Mouse (Mus musculus): Measurements from ENCODE around the gene Fam169a. TPM values are rescaled to one million over a fixed set of nuclear protein-coding genes. Genes with fewer than 3 reads are reported as not detected.
"Not testable (repeated sequence)": the region's sequence is repeated elsewhere in the genome, so short reads cannot be mapped to it uniquely, and the experiment has no call there.

Gene Fam169a
- 10 to 100 TPM; 40.9 to 43.1 TPM for total RNA-seq (2021)
- long read RNA-seq, full-length matches to known transcripts: 60 of 109 reads
- long read RNA-seq, partial matches to known transcripts: 4 of 109 reads
- long read RNA-seq, other reads (novel, unspliced or antisense): 45 of 109 reads

DNA sequence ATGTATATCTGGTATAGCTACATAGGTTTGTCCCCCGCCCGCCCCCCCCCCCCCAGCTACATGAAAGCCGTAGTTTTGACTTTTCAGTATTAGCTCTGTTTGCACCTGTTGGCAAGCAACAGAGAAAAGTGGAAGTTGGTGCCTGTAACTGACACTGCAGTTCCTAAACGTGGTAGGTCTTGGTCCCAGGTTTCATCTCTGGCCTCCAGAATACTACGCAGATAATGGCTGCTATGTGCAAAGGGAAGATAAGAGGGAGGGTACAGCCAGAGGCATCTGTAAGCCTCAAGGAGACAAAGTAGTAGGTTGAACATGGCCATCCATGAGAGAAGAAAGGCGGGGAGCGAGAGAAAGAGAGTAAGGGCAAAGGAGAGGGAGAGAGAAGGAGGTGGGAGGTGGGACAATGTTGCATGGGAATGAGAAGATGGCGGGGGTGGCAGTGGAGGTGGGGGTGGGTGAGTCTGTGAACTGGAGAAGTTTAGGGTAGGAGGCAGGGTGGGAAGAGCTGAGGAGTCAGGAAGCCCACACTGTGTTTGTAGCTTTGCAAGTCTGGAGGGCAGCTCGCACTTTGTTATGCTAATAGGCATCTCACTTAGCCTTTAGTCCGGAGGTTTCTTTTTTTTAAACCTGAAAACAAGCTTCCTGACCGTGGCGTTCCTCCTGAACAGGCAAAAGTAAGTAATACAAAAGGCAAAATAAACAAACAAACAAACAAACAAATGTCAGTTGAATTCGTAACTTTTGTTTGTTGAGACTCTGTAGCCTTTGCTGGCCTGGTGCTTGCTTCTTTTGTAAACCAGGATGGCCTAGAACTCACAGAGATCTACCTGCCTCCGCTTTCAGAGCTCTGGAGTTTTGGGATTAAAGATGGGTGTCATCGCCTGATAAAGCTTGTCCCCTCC, at the start of gene Fam169a:
Gene Fam169a (plus strand): TSS at position 638 of the 902 bp plus-strand sequence.
- no peak for DNase-seq (ENCODE audit: low spot score in 2 of 2)

DNA sequence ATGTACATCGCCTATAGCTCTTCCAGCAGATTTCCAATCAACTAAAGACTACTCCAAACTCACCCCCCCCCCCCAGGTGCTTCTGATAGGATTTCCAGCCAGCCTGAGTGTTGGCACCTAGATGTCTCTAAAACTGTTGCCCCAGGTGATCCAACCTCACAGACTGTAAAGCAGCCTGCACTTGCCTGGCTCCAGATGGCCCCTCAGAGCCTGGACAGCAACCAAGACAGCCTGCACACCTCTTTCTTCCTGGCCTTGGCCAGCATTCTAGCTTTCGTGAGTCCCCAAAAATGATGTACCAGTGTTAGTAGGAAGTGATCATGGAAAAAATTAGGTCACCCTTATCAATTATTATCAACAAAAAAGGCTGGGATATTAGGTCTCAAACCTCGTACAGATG, 49.4 kb upstream of the Fam169a start:
- DNase-seq (ENCODE audit: low spot score in 2 of 2): no peak

DNA sequence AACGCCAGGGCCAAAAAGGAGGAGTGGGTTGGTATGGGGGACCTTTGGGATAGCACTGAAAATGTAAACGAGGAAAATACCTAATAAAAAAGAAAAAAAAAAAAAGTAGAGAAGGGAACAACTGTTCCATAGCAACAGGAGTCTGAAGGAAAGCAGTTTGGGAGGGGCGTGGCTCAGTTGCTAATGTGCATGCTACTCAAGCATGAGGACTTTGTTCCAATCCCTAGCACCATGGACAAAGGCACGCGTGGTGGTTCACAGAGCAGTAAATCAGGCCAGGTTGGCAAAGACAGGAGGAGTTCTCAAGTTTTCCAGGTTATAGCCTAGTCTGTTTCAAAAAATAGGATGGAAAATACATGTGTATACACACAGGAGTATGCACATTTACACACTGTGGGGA, 47.0 kb upstream of the Fam169a start:
- DNase-seq (ENCODE audit: low spot score in 2 of 2): no peak

DNA sequence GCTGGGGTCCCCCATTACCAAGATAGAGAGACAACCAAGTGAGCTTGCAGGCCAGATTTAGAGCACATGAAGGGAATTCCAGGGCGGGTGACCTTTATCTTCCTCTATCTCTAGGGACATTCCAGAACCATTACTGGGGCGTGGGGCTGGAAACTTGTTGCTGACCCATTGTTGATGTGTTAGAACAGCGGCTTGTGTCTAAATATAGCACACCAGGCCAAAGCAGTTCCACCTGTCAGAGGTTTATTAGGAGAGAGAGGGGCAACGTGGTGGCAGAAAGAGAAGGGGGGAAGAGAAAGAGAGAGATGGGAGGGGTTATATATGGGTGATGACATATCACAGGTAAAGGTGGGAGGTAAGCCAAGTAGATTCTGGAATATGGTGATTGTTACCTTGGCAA, 45.2 kb upstream of the Fam169a start:
- DNase-seq (ENCODE audit: low spot score in 2 of 2): no peak

DNA sequence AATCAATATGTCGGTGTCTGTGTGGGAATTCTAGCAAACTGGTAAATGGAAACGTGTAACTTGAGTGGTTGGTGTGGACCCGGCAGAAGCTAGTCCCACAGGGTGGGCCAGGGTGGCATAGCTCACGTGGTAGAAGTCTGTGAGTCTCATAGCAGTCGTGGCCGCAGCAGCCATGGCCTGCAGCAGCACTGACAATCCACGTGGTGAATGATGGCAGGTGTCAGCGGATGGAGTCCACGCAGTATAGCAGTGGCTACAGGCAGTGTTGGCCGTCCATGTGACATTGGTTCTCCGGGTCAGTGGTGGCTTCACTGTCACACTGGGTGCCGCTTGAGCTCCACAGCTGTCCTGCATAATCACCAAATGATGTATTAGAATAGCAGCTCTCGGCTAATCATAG, 37.0 kb upstream of the Fam169a start:
- no peak for DNase-seq (ENCODE audit: low spot score in 2 of 2)

DNA sequence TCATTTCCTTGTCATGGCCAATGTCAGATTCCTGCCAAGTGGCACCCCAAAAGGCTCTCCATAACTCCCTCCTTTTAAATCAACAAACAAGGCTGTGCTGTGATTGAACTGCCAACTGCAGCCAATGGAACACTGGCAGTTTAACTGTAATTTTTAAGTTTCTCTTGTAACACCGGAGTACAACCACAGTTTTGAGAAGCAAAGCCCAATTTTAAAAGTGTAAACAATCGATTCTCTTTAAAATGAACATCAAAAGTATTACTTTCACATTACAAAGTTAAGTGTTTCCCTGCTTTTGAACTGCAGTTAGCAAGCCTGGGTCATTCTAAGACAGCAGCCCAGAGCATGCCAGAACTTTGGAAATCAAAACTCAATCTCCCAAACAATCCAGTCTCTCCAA, 32.8 kb upstream of the Fam169a start, which contains the start of gene 1700029F12Rik:
Gene 1700029F12Rik (minus strand): TSS at position 101 of the 400 bp plus-strand sequence.
- DNase-seq (ENCODE audit: low spot score in 2 of 2): no peak

DNA sequence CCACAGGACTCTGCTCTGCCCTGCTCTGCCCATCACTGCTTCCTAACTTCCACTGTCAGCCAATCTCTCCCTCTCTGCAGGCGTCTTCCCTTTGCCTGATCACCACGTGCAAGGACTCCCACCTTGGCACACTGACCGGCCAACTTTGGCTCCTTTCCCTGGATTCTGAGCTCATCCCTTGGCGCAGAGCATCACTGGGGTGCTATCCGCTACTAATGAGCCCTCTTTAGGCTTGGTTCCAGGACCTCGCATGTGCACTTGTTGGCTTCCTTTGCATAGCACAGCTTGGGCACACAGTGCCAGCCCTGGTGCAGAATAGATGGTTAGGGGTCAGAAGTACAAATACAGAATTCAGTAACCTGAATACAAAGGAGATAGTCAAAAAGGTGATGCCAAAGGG, 15.9 kb upstream of the Fam169a start:
- peak in 1 of 2 experiments; percentile 15 for DNase-seq (ENCODE audit: low spot score in 2 of 2)

DNA sequence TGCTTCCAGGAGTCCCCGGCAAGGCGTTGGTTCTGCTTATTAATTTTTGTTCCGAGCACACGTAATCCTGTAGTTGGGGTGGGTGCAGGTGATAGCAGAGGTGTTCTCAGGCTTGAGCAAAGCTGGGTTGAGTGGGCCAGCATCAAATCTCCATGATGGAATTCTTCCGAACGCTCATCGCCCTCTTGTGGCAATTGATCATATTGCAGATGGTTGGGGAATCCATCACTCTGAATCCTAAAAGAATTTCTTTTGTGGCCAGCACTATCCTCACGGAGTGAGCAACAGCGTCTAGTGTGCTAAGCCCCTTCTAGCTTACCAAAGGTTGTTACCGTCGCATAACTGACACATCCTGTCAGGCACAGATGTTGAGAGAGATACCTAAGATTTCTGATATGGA, 14.4 kb upstream of the Fam169a start:
- peak; percentile 51 to 87 for DNase-seq (ENCODE audit: low spot score in 2 of 2)

DNA sequence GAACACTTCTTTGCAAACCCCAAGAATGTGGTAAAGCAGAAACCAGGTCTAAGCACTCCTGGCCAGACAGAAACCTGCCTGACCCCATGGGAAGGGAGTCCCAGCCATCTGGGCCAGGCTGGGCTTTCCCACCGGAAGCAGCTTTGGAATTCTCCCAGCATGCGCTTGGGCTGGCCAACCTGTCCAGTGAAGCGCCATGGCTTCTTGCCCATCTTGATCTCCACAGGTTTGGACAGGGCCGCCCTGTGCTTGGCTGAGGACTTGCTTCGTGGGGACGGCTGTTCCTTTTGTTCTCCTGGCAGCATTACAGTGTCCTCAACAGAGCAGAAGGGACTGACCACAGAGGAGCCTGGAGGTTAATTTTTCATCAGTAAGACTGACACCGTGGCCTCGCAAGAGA, 13.2 kb upstream of the Fam169a start:
- no peak for DNase-seq (ENCODE audit: low spot score in 2 of 2)

DNA sequence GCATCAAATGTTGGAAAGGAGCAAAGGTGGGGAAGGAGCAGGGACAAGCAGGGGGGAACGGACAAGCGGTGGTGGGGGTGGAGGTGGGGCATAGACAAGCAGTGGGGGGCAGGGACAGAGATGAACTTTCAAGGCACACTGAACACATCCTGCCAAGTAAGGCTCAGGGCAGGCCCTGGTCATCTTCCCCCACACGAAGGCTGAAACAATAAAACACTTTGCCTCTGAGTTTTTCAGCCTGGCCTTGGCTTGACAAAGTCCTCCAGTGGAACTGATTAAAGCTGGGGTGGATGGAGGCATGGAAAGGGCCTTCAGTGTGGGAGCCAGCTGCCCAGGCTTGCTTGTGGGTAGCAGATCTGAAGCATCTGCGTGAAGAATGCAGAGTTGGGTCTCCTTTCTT, 9.3 kb upstream of the Fam169a start:
- DNase-seq (ENCODE audit: low spot score in 2 of 2): no peak

DNA sequence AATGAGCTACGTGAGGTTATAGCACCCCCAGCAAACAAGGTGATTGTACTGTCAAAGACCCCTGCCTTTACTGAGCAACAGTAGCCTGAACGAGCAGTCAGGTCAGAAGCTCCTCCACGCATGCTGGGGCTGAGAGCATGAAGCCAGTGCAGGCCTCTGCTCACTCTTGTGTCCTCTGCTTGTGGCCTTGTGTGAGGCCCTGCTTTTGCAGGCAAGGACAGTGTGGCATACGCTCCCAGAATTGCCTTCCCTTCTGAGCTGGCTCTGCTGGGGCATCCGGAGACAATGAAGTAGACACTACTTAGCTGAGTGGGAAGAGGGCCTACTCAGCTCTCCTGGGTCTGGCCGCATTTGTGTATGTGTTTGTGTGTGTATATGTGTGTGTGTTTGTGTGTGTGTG, 7.3 kb upstream of the Fam169a start:
- no peak for DNase-seq (ENCODE audit: low spot score in 2 of 2)

DNA sequence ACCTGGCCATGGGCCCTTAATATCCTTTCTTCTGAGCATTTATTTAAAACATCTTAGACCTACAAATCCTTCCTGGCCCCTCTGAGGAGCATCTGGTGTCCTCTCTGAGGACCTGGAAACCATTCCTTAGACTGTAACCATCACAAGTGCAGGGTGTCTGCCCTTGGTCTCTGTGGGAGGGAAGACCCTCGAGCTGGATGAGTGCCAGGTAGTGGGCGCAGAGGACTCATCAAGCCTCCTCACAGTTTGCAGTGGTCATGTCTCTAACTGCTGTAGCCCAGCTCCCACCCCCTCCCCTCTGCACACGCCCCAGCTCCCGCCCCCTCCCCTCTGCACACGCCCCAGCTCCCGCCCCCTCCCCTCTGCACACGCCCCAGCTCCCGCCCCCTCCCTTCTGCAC, 6.8 kb upstream of the Fam169a start:
- DNase-seq (ENCODE audit: low spot score in 2 of 2): no peak

DNA sequence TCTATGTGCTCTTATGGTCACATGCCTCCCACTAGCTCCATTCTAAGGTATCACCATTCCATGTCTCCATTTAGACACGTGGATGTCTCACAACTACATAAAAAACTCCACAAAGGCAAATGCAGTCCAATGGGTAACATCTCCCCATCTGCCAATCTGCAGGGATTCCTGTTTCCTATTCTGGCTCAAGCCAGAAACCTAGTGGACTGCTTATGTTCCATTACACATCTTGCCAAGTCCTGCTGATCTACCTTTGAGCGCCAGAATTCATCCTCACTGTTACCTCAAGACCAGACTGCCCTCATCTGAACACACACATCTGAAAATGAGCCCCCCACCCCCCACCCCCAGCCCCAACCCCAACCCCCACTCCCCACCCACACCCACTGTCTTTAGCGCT, 4.9 kb upstream of the Fam169a start:
- no peak for DNase-seq (ENCODE audit: low spot score in 2 of 2)

DNA sequence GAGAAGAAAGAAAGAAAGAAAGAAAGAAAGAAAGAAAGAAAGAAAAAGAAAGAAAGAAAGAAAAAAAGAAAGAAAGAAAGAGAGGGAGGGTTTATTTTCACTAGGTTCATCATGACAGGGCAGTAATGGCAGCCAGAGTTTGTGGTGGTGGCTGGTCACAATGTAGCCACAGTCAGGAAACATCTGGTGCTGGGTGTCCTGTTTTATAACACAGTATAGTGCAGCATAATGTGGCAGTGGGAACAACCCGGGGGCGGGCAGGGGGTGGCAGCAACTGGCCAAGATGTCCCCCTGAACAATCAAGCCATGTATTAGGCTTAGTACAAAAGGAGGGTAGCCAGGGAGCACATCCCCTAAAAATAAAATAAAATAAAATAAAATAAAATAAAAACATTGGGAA, 3.7 kb upstream of the Fam169a start:
- DNase-seq (ENCODE audit: low spot score in 2 of 2): no peak

DNA sequence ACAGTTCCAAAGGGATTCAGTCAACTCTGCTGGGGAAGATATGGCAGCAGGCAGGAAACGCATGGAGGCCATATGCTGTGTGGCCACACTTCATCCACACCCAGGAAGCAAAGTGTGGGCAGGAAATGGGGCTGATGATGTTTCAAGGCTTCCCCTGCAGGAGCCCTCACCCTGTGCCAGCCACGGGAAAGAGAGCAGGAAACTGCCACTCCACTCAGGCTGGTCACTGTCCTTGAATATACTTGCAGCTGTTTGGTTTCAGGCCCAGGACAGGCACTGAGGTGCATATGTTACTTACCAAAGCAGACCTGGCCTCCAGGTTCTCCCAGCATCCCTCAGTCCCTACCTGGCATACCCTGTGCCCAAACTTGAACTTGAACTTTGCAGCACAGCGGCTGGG, 2.7 kb upstream of the Fam169a start:
- no peak for DNase-seq (ENCODE audit: low spot score in 2 of 2)

DNA sequence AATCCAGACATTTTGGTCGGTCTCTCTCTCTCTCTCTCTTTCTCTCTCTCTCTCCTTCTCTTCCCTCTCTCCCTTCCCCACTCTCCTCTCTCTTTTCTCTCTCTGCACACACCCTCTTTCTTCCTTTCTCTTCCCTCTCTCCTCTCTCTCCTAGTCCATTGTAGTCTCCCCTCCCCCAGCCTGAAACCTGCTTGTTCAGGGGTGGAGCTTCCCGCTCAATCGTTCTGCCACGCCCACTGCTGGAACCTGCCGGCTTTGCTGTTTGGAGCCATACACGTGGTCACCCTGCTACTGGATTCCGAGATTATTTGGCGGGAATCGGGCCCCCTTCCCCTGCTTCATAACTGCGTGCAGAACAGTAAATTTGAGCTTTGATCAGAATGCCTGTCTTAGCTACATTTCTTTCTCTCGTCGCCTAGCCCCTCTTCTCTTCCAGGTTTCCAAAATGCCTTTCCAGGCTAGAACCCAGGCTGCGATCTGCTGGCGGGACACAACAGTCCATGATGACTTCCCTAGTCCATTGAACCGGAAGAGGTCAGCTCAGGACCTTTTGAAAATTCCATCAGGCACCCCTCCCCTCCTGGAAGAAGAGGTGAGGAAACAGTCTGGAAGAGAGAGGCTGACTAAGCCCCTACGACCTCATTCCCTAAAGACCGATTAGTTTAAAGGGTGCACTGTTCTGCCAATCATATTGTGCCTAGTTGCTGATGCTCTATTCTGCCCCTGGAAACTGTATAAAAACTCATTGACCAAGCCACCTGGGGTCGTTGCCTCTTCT, 2.1 kb upstream of the Fam169a start:
- not testable (repeated sequence) for DNase-seq (ENCODE audit: low spot score in 2 of 2)

DNA sequence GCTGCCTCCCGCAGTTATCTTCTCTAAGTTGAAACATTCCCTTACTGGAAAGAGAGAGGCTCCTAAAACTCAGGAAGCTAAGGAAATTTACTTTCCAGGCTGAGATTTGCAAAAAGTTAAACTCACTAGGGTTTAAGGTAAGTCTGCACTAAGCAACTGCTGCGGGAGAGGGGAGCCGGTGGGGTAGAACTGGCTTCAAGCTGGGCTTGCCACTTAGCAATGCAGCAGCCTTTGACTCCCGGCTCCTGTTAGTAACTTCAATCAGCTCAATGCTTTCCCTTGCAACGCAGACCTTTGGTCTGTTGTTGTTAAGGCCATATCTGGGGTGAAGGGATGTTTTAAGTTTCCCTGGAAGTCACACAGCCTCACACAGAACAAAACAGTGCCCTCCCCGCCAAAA, 605 bp downstream of the Fam169a start:
- DNase-seq (ENCODE audit: low spot score in 2 of 2): no peak

DNA sequence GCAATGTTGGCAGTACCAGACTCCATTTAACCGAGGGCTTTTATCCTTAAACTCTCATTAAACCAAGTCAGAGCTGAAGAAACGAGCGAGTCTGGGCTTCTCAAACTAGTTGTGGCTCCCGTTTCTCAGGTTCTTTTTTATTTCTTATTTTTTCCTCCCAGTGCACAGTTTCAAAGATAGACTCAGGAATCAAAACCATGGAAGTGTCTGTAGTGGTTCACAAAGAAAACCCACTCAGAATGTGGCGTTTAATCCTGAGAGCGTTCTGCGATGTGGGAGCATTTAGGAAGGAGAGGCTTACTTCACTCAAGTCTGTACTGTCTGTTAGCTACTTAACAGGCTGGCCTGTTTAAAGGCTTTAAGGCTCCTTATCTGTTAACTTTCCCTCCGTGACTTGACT, 1.1 kb downstream of the Fam169a start:
- DNase-seq (ENCODE audit: low spot score in 2 of 2): no peak

DNA sequence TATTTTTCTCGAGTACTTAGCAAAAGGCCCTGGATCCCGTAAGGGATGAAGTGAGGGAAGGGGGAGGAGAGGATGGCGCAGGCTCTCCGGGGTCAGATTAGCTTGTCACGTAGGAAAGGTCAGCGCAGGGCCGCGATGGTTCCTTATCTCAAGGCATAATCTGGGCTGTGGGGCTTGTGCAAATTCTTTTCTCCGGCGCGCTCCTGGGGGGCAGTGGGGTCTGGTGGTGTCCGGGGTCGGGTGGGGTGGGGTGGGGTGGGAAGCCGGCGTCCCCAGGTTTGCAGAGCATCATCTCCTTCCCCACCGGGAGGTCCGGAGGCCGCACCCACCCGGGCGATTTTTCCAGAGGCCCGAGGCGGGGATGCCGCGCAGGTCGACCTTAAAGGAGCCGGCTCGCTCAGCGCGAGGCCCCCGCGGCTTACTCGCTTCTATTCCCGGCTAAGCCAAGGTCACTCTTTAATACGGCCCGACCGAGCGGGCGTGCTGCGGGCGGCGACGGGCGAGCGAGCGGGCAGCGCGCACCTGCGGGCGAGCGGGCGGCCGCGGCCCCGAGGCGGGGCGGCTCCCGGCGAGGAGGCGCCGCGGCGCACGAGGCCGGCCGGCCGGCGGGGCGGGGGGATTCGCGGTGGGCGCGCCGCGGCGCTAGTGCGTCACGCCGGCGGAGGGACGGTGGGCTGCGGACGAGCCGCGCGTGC, 4.0 kb downstream of the Fam169a start:
- DNase-seq (ENCODE audit: low spot score in 2 of 2): peak in 1 of 2 experiments; percentile 25

DNA sequence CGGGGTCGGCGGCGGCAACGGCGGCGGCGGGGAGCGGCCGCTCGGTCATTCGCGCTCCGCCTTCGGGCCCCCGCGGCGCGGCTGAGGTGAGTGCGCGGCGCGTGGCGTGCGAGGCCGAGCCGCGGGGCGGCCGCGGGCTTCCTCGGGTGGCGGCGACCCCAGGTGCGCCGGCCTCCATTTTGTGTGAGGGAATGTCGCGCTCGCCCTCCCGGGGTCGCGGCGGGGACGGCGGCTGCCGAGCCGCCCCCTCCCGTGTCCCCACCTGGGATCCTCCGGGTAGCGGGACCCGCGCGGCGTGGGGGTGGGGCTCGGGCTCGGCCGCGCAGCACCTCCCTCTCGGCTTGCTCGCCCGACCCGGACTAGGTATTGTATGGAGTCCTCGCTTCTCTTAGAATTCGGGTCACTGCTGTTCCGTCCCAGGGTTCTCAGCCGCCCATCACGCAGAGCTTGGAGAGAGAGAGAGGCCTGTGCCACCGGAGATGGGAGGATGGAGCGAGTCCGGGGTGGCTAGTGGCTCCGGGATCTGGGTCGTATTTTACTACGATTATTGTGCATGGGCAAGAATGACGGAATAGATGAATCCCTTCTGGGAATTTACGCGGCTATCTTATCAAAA, 4.6 kb downstream of the Fam169a start:
- peak; percentile 22 to 53 for DNase-seq (ENCODE audit: low spot score in 2 of 2)

DNA sequence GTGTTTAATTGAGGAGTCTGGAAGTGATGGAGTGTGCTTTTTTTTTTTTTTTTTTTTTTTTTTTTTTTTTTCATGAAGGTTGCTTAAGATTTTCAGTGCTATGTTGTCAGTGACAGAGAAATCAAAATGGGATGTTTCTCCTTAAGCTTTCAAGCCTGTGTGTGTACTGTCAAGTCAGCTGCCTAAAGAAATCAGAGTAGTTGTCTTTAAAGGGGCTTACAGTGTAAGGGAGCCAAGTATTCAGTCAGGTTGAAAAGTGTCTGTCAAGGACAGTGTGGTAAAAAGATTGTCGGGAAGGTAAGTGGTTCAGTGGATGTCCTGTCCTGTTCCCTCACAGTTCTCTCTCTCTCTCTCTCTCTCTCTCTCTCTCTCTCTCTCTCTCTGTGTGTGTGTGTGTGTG, 6.4 kb downstream of the Fam169a start:
- no peak for DNase-seq (ENCODE audit: low spot score in 2 of 2)

Measured in layer of hippocampus, adult 18-20 months (tissue).